Mouse (Mus musculus): ENCODE data around the gene Nup188. TPM values are rescaled to one million over a fixed set of nuclear protein-coding genes. Genes with fewer than 3 reads are reported as not detected.

Nup188 gene
- polyA plus RNA-seq, 1 experiment from 2014 or later = 22.7 TPM

DNA sequence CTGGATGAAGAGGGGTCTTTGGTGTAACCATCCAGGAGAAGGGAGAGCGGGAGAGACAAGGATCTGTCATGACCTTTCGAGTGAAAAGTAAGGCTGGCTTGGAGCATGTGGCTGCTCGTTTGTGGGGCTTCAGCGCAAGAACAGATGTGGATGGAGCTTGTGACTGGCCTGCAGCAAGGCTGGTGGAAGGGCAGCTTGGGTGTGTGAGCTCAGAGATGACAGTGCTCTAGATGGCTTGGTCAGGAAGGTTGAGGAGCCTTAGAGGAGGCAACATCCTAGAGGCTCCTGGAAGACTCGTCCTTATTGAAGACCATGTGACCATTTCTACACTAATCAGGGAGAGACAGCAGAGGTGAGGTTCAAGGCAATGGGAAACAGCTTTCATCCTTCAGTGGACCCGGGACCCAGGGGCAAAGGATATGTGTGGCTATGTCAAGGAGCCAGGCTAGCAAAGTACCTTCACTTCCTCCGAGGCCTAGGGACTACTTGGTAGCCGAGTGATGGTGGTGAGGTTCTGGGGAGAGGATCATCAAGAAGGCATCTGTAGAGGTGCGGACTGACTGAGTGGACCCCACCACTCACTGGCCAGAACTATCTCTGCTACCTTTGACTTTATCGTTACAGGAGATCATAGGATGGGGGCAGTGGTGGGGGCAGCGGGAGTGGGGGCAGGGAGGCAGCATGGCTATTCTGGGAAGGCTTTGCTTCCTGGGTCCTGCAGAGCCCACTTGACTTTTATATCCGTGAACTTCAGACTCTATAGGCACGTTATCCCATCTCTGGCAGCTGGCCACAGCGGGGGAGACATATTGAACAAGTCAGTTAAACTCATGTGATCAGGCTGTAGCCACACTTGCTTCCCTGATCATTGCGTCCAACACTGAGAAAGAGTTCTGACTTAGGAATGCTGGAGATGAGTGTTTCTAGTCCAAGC is 26.8 kb upstream of the Nup188 start:
- Histone ChIP-seq H3K4me2 (no peak overlapping the region), H3K27ac (no peak overlapping the region), H3K27me3 (replicated peaks) (no peaks in the 10 kb centered on the region), H3K9ac (no peak overlapping the region), H3K9me3 (no peaks in the 10 kb centered on the region), H3K4me1 (peaks cover 5% of the 10 kb centered on the region), H3K36me3 (replicated peaks) (peaks cover 63% of the 10 kb centered on the region), H3K4me3 (no peak overlapping the region)
- WGBS = 89% methylated on average over 15 of the region's 15 CpGs
- no peak for ATAC-seq (replicated peaks)

DNA sequence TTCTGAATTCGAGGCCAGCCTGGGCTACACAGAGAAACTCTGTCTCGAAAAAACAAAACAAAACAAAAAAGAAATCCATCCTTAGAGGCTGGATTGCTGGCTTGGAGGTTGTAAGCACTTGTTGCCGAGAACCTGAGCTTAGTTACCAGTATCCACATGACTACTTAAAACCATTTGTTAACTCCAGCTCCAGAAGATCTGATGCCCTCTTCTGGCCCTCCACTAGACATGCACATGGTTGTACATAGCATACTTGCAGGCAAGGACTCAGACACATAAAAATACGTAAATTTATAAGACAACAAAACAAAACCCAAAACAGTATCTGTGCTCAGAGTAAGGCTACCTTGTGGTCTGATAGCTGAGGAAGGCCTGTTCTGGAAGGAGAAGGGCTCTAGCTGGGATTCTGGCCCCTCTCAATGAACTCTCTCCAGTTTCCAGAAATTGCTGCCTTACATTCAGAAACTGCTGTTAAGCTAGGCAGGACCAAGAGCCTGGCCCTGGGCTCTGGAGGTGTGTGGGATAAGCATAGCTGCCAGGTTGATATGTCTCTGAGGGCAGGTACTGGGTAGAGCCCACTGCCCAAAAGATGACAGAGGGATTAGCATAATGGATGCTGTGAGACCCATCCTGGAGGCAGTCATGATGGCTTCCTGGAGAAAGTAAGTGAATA is 25.0 kb upstream of the Nup188 start:
- peaks cover 17% of the 10 kb centered on the region for H3K4me1 ChIP-seq
- no peak overlapping the region for H3K9ac ChIP-seq
- H3K4me2 ChIP-seq = no peak overlapping the region
- H3K9me3 ChIP-seq = no peaks in the 10 kb centered on the region
- peaks cover 53% of the 10 kb centered on the region for H3K36me3 ChIP-seq (replicated peaks)
- ATAC-seq (replicated peaks) = no peak
- no peak overlapping the region for H3K4me3 ChIP-seq
- no peak overlapping the region for H3K27ac ChIP-seq
- H3K27me3 ChIP-seq (replicated peaks) = no peaks in the 10 kb centered on the region
- 84% methylated on average over 4 of the region's 4 CpGs for WGBS

DNA sequence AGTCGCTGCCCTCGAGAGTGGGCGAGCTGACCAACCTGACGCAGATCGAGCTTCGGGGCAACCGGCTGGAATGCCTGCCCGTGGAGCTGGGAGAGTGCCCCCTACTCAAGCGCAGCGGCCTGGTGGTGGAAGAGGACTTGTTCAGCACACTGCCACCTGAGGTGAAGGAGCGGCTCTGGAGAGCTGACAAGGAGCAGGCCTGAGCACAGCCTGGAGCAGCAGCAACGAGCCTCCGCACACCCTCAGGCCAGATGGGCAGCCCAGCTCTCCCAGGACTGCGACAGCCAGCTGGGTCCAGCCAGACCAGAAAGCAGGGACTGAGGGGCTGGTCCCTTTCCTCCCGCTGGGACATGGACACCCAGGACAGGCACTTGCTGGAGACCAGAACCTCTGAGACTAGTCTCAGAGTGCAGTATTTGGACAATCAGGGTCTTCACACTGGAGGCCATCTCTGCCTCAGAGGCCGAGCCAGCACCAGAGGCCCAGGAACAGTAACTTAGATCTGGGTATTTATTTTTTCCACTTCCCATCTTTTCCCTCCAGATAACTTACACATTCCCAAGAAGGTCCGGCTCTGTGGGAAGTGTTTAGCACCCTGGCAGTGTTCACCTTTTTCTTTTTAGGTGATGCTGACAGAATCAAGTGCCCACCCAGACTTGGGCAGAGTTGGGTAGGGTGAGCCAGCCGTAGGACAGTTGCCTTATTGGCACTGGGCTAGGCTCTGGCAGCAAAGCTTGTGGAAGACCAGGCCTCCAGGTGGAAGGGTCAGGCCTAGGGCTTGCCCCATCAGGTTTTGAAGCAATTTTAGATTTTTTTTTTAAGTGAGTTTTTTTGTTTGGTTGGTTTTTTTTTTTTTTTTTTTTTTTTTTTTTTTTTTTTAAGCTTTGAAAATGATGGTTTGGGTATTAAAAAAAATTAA is 24.0 kb upstream of the Nup188 start:
- Histone ChIP-seq H3K36me3 (replicated peaks) (peaks cover 43% of the 10 kb centered on the region), H3K27ac (peak overlapping the region; percentile 49; the same call in 1 of the 2 replicates), H3K9me3 (no peaks in the 10 kb centered on the region), H3K4me2 (no peak overlapping the region), H3K4me3 (no peak overlapping the region), H3K9ac (no peak overlapping the region), H3K4me1 (peaks cover 21% of the 10 kb centered on the region), H3K27me3 (replicated peaks) (no peaks in the 10 kb centered on the region)
- no peak for ATAC-seq (replicated peaks)
- WGBS = 90% methylated on average over 18 of the region's 18 CpGs

DNA sequence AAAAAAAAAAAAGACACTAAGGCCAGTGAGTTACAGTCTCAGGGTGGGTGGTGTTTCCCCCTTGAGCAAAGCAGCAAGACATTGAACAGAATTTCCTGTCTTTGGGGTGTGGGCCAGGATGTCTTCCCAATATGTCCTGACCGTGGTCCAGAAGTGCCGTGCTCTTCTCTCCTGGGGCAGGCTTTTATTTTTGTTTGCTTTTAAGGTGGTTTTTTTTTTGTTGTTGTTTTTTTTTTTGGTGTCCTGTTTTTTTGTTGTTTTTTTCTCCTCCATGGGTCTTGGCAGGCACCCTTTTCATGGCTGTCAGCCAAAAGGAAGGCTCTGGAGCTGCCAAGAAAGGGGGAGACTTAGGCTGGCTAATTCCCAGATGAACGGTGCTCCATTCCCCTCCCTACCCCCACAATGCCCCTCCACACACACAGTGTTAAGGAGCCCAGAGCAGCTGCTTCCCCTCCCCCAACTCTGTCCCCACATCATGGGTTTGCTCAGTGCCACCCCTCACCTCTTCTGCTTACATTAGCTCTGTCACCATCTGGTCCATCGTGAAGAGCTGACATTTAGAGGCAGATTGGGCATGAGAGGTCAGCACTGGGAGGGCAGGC is 23.3 kb upstream of the Nup188 start:
- Histone ChIP-seq H3K4me1 (peaks cover 21% of the 10 kb centered on the region), H3K4me2 (no peak overlapping the region), H3K27ac (peak overlapping the region; percentile 45; the same call in 1 of the 2 replicates), H3K4me3 (no peak overlapping the region), H3K27me3 (replicated peaks) (no peaks in the 10 kb centered on the region), H3K36me3 (replicated peaks) (peaks cover 35% of the 10 kb centered on the region), H3K9me3 (no peaks in the 10 kb centered on the region), H3K9ac (no peak overlapping the region)
- 50% methylated on average over 4 of the region's 4 CpGs for WGBS
- ATAC-seq (replicated peaks) = peak; percentile 59; the same call in 1 of the 2 replicates

DNA sequence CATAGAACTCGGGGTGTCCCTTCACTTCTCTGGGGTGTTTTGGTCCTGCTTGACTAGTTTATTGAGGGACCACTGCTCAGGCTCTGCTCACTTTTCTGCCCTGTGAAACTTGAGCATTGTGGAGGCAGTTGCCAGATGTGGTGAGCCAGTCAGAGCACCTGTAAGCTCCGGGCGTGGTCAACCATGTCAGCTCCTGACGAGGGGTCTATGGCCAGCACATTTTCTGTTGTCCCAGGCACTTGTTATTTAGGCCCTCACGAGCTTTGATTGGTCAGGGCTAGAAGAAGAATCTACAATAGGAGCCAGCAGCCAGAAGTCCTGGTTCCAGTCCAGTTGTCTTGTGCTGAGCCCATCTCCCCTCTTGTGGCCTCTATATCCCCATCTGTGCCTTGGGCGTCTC is 22.4 kb upstream of the Nup188 start:
- no peak overlapping the region for H3K4me3 ChIP-seq
- H3K36me3 ChIP-seq (replicated peaks) = peaks cover 34% of the 10 kb centered on the region
- 94% methylated on average over 6 of the region's 6 CpGs for WGBS
- no peaks in the 10 kb centered on the region for H3K9me3 ChIP-seq
- H3K4me2 ChIP-seq = no peak overlapping the region
- ATAC-seq (replicated peaks) = no peak
- H3K27ac ChIP-seq = no peak overlapping the region
- H3K4me1 ChIP-seq = peaks cover 21% of the 10 kb centered on the region
- H3K27me3 ChIP-seq (replicated peaks) = no peaks in the 10 kb centered on the region
- no peak overlapping the region for H3K9ac ChIP-seq

DNA sequence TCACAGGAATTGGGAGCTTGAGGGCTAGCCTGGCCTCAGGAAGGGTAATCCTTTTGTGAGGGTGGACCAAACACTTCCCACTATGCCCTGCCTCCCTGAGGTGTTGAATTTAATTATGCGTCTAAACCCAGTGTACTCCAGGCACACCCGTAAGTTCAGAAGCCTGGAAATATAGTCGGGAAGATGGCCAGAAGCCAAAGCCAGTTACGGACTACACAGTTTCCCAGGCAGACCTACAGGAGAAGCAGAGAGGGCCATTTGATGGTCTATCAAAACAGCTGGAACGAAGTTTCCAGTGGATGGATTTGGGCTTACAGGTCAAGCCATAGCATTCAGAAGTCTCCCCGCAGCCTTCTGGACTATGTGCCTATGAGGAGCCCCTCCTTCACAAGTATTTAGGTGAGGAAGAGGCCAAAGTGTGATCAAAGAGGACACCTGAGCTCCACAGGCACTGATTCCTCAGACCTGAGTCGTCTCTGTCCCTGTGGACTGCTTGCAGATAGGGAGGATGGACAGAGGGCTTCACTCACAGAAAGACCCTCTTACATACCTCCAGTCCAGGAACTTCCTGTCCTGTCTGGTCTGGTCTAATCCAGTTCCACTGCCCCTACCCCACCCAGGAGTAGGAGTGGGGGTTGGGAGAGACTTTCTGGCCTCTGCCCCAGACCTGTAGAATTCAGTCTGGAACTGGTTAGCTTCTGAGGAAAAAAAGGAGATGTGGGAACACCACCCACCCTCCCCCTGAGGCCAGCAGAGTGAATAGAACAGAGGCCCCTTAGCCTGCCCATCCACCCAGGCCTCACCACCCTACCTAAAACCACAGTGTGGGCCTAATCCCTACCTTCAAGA is 21.3 kb upstream of the Nup188 start:
- Histone ChIP-seq H3K36me3 (replicated peaks) (peaks cover 27% of the 10 kb centered on the region), H3K9ac (no peak overlapping the region), H3K27me3 (replicated peaks) (no peaks in the 10 kb centered on the region), H3K4me1 (peaks cover 21% of the 10 kb centered on the region), H3K4me2 (no peak overlapping the region), H3K27ac (peak overlapping the region; percentile 66; the same call in 1 of the 2 replicates), H3K4me3 (no peak overlapping the region), H3K9me3 (no peaks in the 10 kb centered on the region)
- no peak for ATAC-seq (replicated peaks)
- WGBS = 76% methylated on average over 7 of the region's 7 CpGs

DNA sequence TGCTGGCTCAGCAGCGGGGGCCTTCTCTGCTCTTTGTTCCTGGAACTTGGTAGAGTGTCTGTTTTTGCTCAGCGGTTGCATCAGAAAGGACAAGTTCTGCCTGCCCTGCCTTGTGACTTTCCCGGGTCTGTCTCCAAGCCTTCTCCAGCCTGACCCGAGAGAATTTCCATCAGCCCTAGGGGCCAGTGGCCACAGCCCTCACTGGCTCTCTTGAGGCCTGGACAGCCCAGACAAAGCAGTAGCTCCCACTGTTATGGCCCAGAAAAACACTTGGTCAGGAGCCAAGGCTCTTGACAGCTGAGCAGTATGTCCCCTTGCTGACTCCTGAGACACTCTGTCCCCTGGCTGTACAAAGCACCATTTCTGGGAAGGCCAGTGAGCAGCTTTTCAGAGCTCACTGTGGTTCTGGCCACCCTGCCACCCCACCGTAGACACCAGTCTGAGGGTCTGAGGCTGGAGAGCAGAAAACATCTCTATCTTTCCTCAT is 20.4 kb upstream of the Nup188 start, which contains the start of gene Phyhd1:
TSS of gene Phyhd1 (plus strand) at position 437 of the 487 bp plus-strand sequence.
- Histone ChIP-seq H3K36me3 (replicated peaks) (peaks cover 27% of the 10 kb centered on the region), H3K9me3 (no peaks in the 10 kb centered on the region), H3K4me2 (no peak within 1 kb of the TSS), H3K27me3 (replicated peaks) (no peaks in the 10 kb centered on the region), H3K27ac (peak within 1 kb of the TSS; percentile 66), H3K4me3 (no peak within 1 kb of the TSS), H3K9ac (no peak within 1 kb of the TSS; the same call in 1 of the 2 replicates), H3K4me1 (peaks cover 21% of the 10 kb centered on the region)
- 29% methylated on average over 5 of the region's 5 CpGs for WGBS
- ATAC-seq (replicated peaks) = no peak

DNA sequence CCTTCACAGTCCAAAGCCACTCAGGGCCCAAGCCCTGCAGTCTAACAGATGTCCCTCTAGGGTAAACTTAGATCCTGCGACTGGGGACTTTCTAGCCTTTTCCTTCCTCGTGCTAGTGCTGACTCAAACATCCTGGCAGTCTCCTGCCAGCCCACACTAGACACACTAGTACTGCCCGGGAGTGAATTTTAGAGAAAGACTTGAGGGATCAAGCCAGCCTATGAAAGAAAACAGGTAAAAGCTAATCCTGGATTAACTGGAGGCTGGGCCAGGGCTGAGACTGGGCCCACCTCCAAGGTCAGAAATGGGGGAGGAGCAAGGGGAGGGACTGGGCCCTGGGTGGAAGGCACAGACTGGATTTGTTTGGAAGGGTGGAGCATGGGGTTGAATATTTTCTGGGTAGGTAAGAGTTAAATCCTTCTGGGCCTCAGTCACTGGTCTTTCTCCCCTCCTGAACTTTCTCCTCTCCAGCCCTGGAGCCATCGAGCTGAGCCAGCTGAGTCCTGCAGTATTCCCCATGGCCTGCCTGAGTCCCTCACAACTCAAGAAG is 19.7 kb upstream of the Nup188 start:
- Histone ChIP-seq H3K4me2 (no peak overlapping the region), H3K9me3 (no peaks in the 10 kb centered on the region), H3K4me3 (no peak overlapping the region), H3K9ac (no peak overlapping the region; the same call in 1 of the 2 replicates), H3K36me3 (replicated peaks) (peaks cover 23% of the 10 kb centered on the region), H3K27ac (peak overlapping the region; percentile 66), H3K4me1 (peaks cover 21% of the 10 kb centered on the region), H3K27me3 (replicated peaks) (no peaks in the 10 kb centered on the region)
- ATAC-seq (replicated peaks) = no peak
- WGBS = 3% methylated on average over 4 of the region's 4 CpGs

DNA sequence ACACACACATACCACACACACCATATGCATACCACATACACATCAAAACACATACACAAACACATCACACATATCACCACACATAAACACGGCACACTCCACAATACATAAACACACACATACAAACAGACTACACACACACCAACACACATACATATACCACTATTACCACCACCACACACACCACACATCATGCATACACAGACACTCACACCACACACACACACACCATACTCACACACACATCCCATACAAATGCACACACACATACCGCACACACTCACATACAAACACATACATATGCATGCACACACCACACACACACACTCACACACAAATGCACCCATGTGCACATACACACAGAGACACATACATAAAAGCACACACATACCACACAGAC is 18.7 kb upstream of the Nup188 start:
- H3K9ac ChIP-seq = no peak overlapping the region
- H3K4me2 ChIP-seq = no peak overlapping the region
- WGBS = 100% methylated on average over 2 of the region's 2 CpGs
- no peak overlapping the region for H3K27ac ChIP-seq
- no peak overlapping the region for H3K4me3 ChIP-seq
- no peak for ATAC-seq (replicated peaks)
- no peaks in the 10 kb centered on the region for H3K27me3 ChIP-seq (replicated peaks)
- H3K4me1 ChIP-seq = peaks cover 21% of the 10 kb centered on the region
- H3K36me3 ChIP-seq (replicated peaks) = peaks cover 16% of the 10 kb centered on the region
- no peaks in the 10 kb centered on the region for H3K9me3 ChIP-seq

DNA sequence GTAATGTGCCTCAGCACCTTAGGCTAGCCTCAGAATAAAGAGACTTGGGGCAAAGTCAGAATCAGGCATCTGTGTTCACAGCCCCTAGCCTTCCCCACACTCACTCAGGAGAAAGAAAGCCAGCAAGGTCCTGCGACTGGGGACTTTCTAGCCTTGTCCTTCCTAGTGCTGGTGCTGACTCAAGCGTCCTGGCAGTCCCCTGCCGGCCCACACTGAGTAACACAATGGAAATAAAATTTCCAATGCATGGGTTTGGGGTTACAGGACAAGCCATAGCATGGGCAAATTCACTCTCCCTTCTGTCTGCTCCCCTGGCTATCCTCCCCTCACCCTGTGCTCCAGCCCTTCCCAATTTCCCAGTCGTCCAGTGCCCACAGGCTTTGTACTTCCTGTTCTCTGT is 17.8 kb upstream of the Nup188 start:
- ATAC-seq (replicated peaks) = no peak
- 63% methylated on average over 4 of the region's 4 CpGs for WGBS
- no peak overlapping the region for H3K4me2 ChIP-seq

More for the DNA sequence above, 17.8 kb upstream of the Nup188 start:
- no peak overlapping the region for H3K27ac ChIP-seq
- no peak overlapping the region for H3K9ac ChIP-seq
- H3K27me3 ChIP-seq (replicated peaks) = no peaks in the 10 kb centered on the region
- no peaks in the 10 kb centered on the region for H3K9me3 ChIP-seq
- no peak overlapping the region for H3K4me3 ChIP-seq
- H3K4me1 ChIP-seq = peaks cover 17% of the 10 kb centered on the region
- peaks cover 11% of the 10 kb centered on the region for H3K36me3 ChIP-seq (replicated peaks)

Measured in midbrain, embryonic 15.5 days (tissue).